Mouse (Mus musculus): ENCODE results near the gene Astn2.
A peak's percentile ranks its signal among the peaks of the same experiment; 100 is the strongest.

Gene Astn2

GRCm38 (mm10) chr4:66404201-66404711, at the start of gene Astn2:
Gene Astn2, minus strand, starts transcription at chr4:66404611.
- DNase-seq (ENCODE audit: extremely low read depth, insufficient read length, low spot score), result no peak

DNA sequence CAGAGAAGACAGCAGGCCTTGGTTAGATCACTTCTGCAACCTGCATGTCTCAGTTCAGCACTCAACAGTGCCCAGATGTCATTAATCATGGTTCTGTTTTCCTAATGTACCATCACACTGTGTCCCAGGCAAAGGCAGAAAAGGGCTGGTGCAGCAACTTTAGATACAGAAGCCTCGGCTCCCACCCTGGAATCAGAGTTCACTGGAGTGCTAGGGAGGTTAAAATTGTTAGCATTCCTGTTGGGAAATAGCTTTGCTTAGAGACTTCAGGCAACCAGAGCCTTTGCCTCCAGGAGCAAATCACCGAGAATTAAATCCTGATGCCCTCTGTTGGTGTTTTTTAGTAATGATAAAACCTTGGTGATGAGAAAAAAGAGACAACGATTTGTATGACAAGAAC, 45.7 kb upstream of the Astn2 start:
- DNase-seq (ENCODE audit: extremely low read depth, insufficient read length, low spot score), result no peak

GRCm38 (mm10) chr4:66431256-66431655, 26.8 kb upstream of the Astn2 start:
- DNase-seq (ENCODE audit: extremely low read depth, insufficient read length, low spot score), result no peak

DNA sequence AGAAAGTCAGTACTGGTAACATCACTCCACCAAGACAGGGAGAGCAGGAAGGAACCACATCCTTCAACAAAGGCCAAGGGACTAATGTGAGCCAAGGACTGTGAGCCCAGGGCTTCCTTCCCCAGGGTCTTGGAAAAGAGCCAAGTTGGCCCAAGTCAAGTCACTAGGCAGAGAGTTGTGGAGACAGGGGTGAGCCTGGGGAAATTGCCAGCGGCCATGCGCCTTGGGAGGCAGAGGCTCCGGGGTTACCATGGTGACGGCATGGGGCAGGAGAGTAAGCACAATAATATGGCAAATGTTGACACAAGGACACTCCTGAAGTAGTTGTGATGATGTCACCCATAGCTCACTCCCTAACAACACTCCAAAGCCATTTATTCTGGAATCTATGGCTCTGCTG, 21.4 kb upstream of the Astn2 start:
- DNase-seq (ENCODE audit: extremely low read depth, insufficient read length, low spot score), result peak; percentile 61

GRCm38 (mm10) chr4:66414778-66415177, 10.4 kb upstream of the Astn2 start:
- peak; percentile 40 for DNase-seq (ENCODE audit: extremely low read depth, insufficient read length, low spot score)

- DNase-seq (ENCODE audit: extremely low read depth, insufficient read length, low spot score), result no peak
Measured at GRCm38 (mm10) chr4:66405086-66405485, 675 bp upstream of the Astn2 start.

DNA sequence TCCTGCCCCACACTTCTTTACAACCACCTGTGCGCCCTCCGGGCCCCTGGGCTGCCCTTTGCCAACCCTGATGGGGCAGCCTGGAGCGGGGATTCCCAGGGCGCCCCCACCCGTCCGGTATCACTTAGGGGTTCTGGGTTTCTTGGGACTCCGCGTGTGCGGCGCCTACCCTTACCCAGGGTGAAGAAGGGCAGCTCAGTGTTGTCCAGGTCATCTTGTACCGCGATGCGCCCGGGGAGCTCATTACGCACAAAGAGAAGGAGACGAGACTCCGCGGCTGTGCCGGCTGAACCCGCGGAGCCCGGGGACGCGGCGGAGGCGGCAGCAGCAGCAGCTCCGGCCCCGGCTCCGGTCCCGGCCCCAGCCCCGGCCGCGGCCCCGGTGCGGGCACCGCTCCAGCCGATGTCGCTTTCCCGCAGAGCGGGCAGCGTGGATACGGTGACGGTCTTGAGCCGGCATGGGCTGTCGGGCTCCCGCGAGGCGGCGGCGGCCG, 657 bp downstream of the Astn2 start:
- DNase-seq (ENCODE audit: extremely low read depth, insufficient read length, low spot score), result no peak

- no peak for DNase-seq (ENCODE audit: extremely low read depth, insufficient read length, low spot score)
Measured at GRCm38 (mm10) chr4:66403116-66403707, 1.2 kb downstream of the Astn2 start.

GRCm38 (mm10) chr4:66402611-66403010, 1.8 kb downstream of the Astn2 start:
- DNase-seq (ENCODE audit: extremely low read depth, insufficient read length, low spot score), result no peak

GRCm38 (mm10) chr4:66401186-66401681, 3.2 kb downstream of the Astn2 start:
- DNase-seq (ENCODE audit: extremely low read depth, insufficient read length, low spot score), result no peak

- no peak for DNase-seq (ENCODE audit: extremely low read depth, insufficient read length, low spot score)
Measured at GRCm38 (mm10) chr4:66399066-66399465, 5.3 kb downstream of the Astn2 start.

- no peak for DNase-seq (ENCODE audit: extremely low read depth, insufficient read length, low spot score)
Measured at GRCm38 (mm10) chr4:66397216-66397615, 7.2 kb downstream of the Astn2 start.

DNA sequence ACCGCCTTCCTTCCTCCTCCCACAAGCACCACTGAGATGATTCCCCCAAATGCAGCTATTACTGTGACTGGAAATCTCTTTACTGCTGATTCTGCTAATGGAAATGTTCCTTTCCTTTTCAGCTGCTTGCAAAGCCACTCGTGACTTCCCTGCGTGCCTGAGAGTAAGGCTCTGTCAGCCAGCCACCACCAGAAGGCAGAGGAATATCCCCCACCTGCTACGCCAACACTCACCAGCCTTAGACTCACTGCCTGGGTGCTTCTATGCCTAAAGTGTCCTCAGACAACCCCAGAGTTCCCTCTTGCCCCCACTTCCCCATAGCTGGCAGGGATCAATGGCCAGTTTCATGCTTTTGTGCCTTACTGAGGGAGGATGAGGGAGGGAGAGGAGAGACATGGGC, 11.1 kb downstream of the Astn2 start:
- no peak for DNase-seq (ENCODE audit: extremely low read depth, insufficient read length, low spot score)

DNA sequence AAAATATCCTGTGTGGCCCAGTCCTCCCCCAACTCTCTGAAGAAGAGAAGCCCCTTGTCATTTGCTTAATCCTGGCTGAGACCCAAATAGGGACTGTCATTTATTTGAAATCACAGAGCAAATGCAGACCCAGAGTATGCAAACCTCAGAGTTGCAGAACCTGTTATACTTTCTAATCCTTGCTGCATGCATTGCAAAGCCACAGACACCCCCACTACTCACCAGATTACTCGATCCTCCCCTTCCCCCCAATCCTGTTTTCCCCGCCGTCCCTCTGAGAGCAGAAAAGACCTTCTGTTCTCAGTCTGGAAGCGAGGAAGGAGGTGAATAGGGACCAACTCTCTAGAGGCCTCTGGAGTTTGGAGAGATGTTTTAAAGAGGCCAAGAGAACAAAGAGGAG, 13.9 kb downstream of the Astn2 start:
- no peak for DNase-seq (ENCODE audit: extremely low read depth, insufficient read length, low spot score)

DNA sequence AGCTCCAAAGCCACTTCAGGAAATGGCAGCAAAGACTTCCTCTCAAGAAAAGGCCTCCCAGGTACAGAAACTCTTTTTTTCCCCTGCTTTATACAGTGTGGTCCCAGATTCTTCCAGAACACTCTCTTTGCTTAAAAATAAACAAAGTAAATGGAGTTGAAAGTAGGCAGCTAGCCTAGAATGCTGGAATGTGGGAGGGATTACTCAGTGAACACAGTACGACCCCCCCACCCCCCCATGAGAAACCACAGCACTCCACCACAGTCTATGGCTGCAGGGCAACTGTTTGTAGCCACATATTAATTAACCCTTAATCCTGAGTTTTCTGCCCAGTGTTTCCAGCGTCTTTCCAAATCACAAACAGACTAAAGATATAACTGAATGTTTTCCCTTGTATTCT, 25.8 kb downstream of the Astn2 start:
- peak; percentile 27 for DNase-seq (ENCODE audit: extremely low read depth, insufficient read length, low spot score)

DNA sequence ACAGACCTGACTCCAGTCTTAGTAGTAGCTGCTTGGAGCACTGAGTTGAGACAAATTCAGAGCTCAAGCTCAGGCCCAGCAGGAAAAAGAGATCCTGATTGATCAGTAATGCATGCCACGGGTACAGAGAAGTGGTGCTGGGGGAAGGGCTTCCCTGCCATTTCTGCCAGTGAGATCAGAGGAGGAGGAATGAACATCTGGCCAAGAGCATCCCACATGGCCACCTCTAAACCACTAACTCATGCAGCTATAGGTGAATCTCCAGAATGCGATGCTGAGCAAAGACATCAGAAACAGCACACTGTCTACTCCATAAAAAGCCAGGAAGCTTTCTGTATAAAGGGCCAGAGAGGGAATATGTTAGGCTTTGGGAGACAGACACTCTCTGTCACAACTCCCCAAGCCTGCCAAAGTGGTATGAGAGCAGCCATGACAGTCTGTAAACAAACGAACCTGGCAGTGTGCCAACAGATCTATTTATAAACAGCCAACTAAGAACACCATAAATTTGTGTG, 33.8 kb downstream of the Astn2 start:
- DNase-seq (ENCODE audit: extremely low read depth, insufficient read length, low spot score), result no peak

- DNase-seq (ENCODE audit: extremely low read depth, insufficient read length, low spot score), result no peak
Measured at GRCm38 (mm10) chr4:66365500-66365899, 38.9 kb downstream of the Astn2 start.

- DNase-seq (ENCODE audit: extremely low read depth, insufficient read length, low spot score), result no peak
Measured at GRCm38 (mm10) chr4:66344632-66345031, 59.8 kb downstream of the Astn2 start.

GRCm38 (mm10) chr4:66337443-66337842, 67.0 kb downstream of the Astn2 start:
- DNase-seq (ENCODE audit: extremely low read depth, insufficient read length, low spot score), result peak; percentile 30

GRCm38 (mm10) chr4:66330600-66331285, 73.7 kb downstream of the Astn2 start:
- no peak for DNase-seq (ENCODE audit: extremely low read depth, insufficient read length, low spot score)

DNA sequence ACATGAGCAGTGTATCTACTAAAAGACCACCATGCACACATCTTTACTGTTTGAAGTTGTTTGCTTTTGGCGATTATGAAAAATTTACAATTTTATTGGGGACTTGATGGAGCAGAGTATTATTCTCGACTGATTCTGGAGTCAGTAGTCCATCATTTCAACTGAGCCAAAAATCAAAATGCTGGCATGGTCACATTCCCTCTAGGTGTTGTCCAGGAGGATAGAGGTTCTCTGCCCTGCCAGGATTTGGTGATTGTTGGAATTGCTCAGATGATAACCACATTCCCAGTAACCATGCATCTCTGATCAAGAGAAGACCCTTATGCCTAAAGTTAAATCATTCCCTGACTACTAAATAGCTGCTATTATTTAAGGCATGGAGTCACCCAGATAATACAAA, 83.4 kb downstream of the Astn2 start:
- DNase-seq (ENCODE audit: extremely low read depth, insufficient read length, low spot score), result no peak
